ENCODE assay signal across 8 mouse cellular contexts in the genomic region with DNA sequence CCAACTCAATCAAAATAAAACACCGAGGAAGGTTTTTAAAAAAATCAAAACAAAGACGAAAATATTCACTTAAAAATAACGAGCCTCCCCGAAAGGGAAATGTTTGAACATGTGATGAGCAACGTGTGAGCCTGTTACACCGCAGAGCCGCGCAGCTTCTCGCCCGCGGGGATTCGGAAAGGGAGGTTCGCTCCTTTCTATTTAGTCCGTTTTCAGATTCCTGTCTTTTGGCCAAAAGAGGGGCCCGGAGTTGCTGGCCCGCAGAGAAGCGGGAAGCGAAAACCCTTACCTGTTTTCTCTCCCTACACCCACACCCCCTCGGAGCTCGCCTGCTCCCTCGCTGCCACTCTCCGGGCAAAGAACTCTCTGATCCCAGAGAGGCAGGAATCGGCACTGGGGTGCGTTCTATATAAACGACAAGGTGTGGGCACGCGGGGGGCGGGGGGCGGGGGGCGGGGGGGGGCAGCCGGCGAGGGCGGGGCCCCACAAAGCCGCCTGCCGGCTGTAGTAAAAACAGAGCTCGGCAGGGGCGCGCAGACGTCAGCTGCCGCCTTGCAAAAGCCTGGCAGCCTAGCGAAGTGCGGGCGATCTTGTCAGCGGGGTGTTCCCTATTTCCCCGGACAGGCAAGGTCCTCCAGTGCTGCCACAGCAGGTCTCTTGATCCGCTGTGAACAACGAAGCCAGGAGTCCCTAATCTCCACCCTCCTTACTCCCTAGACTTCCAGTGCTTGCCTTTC. TPM values are rescaled to one million over a fixed set of nuclear protein-coding genes. Genes with fewer than 3 reads are reported as not detected.
DNase-seq lines count a peak whose midpoint lies in the region; ATAC-seq and TF ChIP-seq lines count a peak whose summit lies in the region.

Gene Fgf13, minus strand, starts transcription at position 377 of the 737 bp plus-strand sequence.

- TF ChIP-seq CTCF in cerebellum, adult 2 months (IDR thresholded peaks at IDR 0.05; ENCODE audit: borderline replicate concordance, insufficient read depth, low read depth, low read length), result no peak

- 5% methylated on average over 40 of the region's 47 CpGs for WGBS in cerebellum, adult 2 months

- H3K4me3 ChIP-seq in cerebellum, adult 2 months (replicated peaks; ENCODE audit: insufficient read depth, low read depth, low read length), result peak within 1 kb of the TSS; percentile 86

- peak; percentile 55 for DNase-seq in Muller cell, postnatal 12 days (ENCODE audit: inconsistent ontology term)
- peak; percentile 60 to 61 for DNase-seq in cerebellum, adult 2 months
- peak in 1 of 2 experiments; percentile 7 for DNase-seq in layer of hippocampus, postnatal 36 days
- peak; percentile 37 for DNase-seq in right cerebral cortex, postnatal 4 days

- H3K27me3 ChIP-seq in cerebellum, adult 2 months (ENCODE audit: control insufficient read depth, insufficient read depth, low read length), result no peaks in the 10 kb centered on the region

- ATAC-seq in frontal cortex, adult (ENCODE audit: low TSS enrichment), result peak; percentile 35
- peak; percentile 55 to 59; a peak in 3 of 4 replicates for ATAC-seq in hematopoietic stem cell, adult 5-6 weeks (replicated peaks in 1 of 2; ENCODE audit: insufficient read depth in 1 of 2, low FRiP score in 2 of 2, low TSS enrichment in 1 of 2, low read depth in 1 of 2, poor library complexity in 2 of 2, severe bottlenecking in 2 of 2)
- ATAC-seq in megakaryocyte, adult 5-6 weeks (ENCODE audit: poor library complexity, severe bottlenecking), result peak; percentile 83
- no peak for ATAC-seq in monocyte, adult 5-6 weeks (replicated peaks; ENCODE audit: insufficient number of reproducible peaks, low FRiP score, low TSS enrichment, poor library complexity, severe bottlenecking)

- peak within 1 kb of the TSS; percentile 46 for H3K27ac ChIP-seq in cerebellum, adult 2 months (ENCODE audit: insufficient read depth, low read length)

- 0 out of 2 replicates have a peak, but pooled peaks cover 3% of the 10 kb centered on the region for H3K4me1 ChIP-seq in cerebellum, adult 2 months (ENCODE audit: control insufficient read depth, insufficient read depth, low read length)

- TF ChIP-seq POLR2A in cerebellum, adult 2 months (IDR thresholded peaks at IDR 0.05; ENCODE audit: borderline replicate concordance, insufficient read depth, low read length), result no peak

RNA-seq across cellular contexts. Expression of gene Fgf13, which starts in this region (rescaled TPM):
- polyA plus RNA-seq in cerebellum, adult 2 months (2012; rRNA removed), result 40.3 and 44.0 TPM in 2 replicates
- total RNA-seq in hematopoietic stem cell, adult 5-6 weeks (2017), result 2.7 and 10.9 TPM in 2 replicates
- total RNA-seq in layer of hippocampus, postnatal 36 days (2021), result 100 to 1,000 TPM; 246 to 247 TPM
- 0.31 and 0.34 TPM in 2 replicates for total RNA-seq in megakaryocyte, adult 5-6 weeks (2015)
- total RNA-seq in megakaryocyte, adult 5-6 weeks (2017), result 1.4 and 2.1 TPM in 2 replicates
- 4.1 to 8.6 TPM (median 4.8 TPM) in 3 replicates for total RNA-seq in monocyte, adult 5-6 weeks (2017)

Comparison
In these comparisons a context has a peak if more than half of its experiments do, and no peak if none do; other contexts are left out.
1. RNA of gene Fgf13 (total RNA-seq): 246 to 247 TPM in layer of hippocampus, postnatal 36 days; 4.1 to 8.6 TPM in monocyte, adult 5-6 weeks, 2.7 to 10.9 TPM in hematopoietic stem cell, adult 5-6 weeks and 0.31 to 2.1 TPM in megakaryocyte, adult 5-6 weeks; every median in the first group is over 10 times any median in the second.